Mouse (Mus musculus): ENCODE measurements around the gene Hk1. TPM values are rescaled to one million over a fixed set of nuclear protein-coding genes. Genes with fewer than 3 reads are reported as not detected.

The Hk1 gene
- polyA plus RNA-seq, 1 experiment, result 61.3 TPM

DNA sequence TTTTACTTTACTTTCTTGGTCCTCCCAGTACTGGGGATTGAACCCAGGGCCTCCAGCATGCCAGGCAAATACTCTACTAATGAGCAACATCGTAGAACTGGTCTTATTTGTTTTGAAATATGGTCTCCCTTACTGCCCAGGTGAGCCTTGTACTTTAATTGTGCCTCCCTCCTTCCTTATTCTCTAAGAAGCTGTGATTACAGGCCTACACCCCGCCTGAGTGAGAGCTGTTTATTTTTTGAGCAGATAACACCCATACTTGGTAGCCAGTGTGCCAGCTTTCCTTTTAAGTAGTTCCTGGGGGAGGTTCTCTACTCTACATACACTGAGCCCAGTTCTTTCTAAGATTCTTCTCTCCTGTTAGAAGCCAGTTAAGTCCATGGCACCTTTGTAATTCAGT is 115.4 kb downstream of the Hk1 start:
- Histone ChIP-seq H3K36me3 (ENCODE audit: control insufficient read depth, insufficient read depth, low read length, poor library complexity, severe bottlenecking) (no peaks in the 10 kb centered on the region), H3K27me3 (ENCODE audit: control insufficient read depth, insufficient read depth, low read length, poor library complexity, severe bottlenecking) (no peaks in the 10 kb centered on the region), H3K9me3 (replicated peaks; ENCODE audit: control insufficient read depth, insufficient read depth, low read length, poor library complexity, severe bottlenecking) (no peaks in the 10 kb centered on the region), H3K27ac (ENCODE audit: insufficient read depth, low read length) (no peak overlapping the region), H3K4me1 (ENCODE audit: control insufficient read depth, insufficient read depth, low read length) (no peaks in the 10 kb centered on the region), H3K4me3 (ENCODE audit: low read depth, low read length) (no peak overlapping the region), H3K9ac (ENCODE audit: low read depth, poor library complexity, severe bottlenecking) (no peak overlapping the region)
- no peak for TF ChIP-seq EP300 (IDR thresholded peaks at IDR 0.05; ENCODE audit: insufficient read depth, low read depth, low read length)
- no peak for TF ChIP-seq CTCF (IDR thresholded peaks at IDR 0.05; ENCODE audit: low read depth, low read length)
- no peak for TF ChIP-seq POLR2A (IDR thresholded peaks at IDR 0.05; ENCODE audit: insufficient read depth, low read length)

DNA sequence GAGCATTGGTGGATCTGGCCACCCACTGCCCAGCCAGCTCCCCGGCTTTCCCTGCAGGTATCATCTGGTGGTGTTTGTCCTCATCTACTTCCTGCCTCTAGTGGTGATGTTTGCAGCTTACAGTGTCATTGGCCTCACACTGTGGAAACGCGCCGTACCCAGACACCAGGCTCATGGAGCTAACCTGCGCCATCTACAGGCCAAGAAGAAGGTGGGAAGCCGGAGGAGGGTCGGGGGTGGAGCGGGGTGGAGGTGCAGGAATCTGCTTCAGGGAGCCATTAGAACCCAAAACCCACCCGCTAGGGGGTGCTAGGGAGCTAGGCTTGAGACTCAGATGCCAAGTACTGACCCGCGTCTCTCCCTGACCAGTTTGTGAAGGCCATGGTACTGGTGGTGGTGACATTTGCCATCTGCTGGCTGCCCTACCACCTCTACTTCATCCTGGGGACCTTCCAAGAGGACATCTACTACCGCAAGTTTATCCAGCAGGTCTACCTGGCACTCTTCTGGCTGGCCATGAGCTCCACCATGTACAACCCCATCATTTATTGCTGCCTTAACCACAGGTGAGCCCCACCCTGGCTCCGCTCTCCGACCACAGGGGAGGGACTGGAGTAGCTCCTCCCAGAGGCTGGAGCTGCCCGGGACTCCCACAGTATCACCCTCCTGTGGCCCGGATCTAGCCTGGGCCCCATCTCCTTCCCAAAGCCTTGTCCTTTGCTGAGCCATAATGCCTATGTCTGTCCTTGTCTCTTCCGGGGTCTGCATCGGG is 118.4 kb downstream of the Hk1 start:
- TF ChIP-seq POLR2A (IDR thresholded peaks at IDR 0.05; ENCODE audit: insufficient read depth, low read length) (no peak), EP300 (IDR thresholded peaks at IDR 0.05; ENCODE audit: insufficient read depth, low read depth, low read length) (peak; percentile 45; the same call in 1 of the 2 replicates), CTCF (IDR thresholded peaks at IDR 0.05; ENCODE audit: low read depth, low read length) (peak; percentile 90)
- Histone ChIP-seq H3K27me3 (ENCODE audit: control insufficient read depth, insufficient read depth, low read length, poor library complexity, severe bottlenecking) (no peaks in the 10 kb centered on the region), H3K36me3 (ENCODE audit: control insufficient read depth, insufficient read depth, low read length, poor library complexity, severe bottlenecking) (no peaks in the 10 kb centered on the region), H3K9ac (ENCODE audit: low read depth, poor library complexity, severe bottlenecking) (no peak overlapping the region), H3K9me3 (replicated peaks; ENCODE audit: control insufficient read depth, insufficient read depth, low read length, poor library complexity, severe bottlenecking) (no peaks in the 10 kb centered on the region), H3K4me3 (ENCODE audit: low read depth, low read length) (peak overlapping the region; percentile 24), H3K4me1 (ENCODE audit: control insufficient read depth, insufficient read depth, low read length) (no peaks in the 10 kb centered on the region), H3K27ac (ENCODE audit: insufficient read depth, low read length) (no peak overlapping the region)

DNA sequence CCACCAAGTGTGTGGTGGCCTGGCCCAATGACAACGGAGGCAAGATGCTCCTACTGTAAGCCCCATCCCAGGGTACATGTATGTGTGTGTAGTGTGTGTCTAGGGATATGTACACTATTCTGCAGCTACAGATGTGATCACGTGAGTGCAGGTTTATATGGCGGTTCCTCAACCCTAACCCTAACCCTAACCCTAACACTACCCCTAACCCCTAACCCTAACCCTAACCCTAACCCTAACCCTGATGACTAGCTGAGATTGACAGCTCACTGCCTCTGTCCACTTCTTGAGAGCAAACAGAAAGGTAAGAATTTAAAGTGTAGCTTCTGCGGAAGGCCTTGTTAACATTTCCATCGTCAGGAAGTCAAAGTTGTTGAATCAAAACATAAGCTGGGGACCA is 121.4 kb downstream of the Hk1 start:
- no peak overlapping the region for H3K4me3 ChIP-seq (ENCODE audit: low read depth, low read length)
- no peak for TF ChIP-seq POLR2A (IDR thresholded peaks at IDR 0.05; ENCODE audit: insufficient read depth, low read length)
- TF ChIP-seq EP300 (IDR thresholded peaks at IDR 0.05; ENCODE audit: insufficient read depth, low read depth, low read length), result no peak
- no peak for TF ChIP-seq CTCF (IDR thresholded peaks at IDR 0.05; ENCODE audit: low read depth, low read length)
- H3K36me3 ChIP-seq (ENCODE audit: control insufficient read depth, insufficient read depth, low read length, poor library complexity, severe bottlenecking), result no peaks in the 10 kb centered on the region
- H3K9ac ChIP-seq (ENCODE audit: low read depth, poor library complexity, severe bottlenecking), result no peak overlapping the region
- H3K27ac ChIP-seq (ENCODE audit: insufficient read depth, low read length), result no peak overlapping the region
- no peaks in the 10 kb centered on the region for H3K27me3 ChIP-seq (ENCODE audit: control insufficient read depth, insufficient read depth, low read length, poor library complexity, severe bottlenecking)
- H3K9me3 ChIP-seq (replicated peaks; ENCODE audit: control insufficient read depth, insufficient read depth, low read length, poor library complexity, severe bottlenecking), result no peaks in the 10 kb centered on the region
- no peaks in the 10 kb centered on the region for H3K4me1 ChIP-seq (ENCODE audit: control insufficient read depth, insufficient read depth, low read length)

DNA sequence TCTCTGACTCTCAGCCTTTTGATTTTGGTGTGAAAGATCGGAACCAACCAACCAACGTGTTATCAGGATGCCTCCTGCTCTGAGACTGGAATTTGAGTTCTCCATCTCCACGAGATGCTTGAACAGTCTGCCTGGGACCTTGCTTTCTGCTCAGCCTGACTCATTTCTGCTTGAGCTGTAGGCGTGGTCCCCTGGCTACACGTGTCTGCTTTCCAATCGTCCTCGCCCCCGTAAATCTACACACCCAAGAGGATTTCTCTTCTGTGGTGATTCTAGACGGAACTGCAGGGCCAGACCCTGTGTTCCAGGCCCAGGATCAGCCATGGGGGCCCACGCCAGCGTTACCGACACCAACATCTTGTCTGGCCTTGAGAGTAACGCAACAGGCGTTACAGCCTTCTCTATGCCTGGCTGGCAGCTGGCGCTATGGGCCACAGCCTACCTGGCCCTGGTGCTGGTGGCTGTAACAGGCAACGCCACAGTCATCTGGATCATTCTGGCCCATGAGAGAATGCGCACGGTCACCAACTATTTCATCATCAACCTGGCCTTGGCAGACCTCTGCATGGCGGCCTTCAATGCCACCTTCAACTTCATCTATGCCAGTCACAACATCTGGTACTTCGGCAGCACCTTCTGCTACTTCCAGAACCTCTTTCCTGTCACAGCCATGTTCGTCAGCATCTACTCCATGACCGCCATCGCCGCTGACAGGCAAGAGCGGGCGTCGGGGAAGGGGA is 127.0 kb downstream of the Hk1 start:
- no peak overlapping the region for H3K4me3 ChIP-seq (ENCODE audit: low read depth, low read length)
- H3K4me1 ChIP-seq (ENCODE audit: control insufficient read depth, insufficient read depth, low read length), result no peaks in the 10 kb centered on the region
- no peak overlapping the region for H3K27ac ChIP-seq (ENCODE audit: insufficient read depth, low read length)
- no peaks in the 10 kb centered on the region for H3K27me3 ChIP-seq (ENCODE audit: control insufficient read depth, insufficient read depth, low read length, poor library complexity, severe bottlenecking)
- no peaks in the 10 kb centered on the region for H3K36me3 ChIP-seq (ENCODE audit: control insufficient read depth, insufficient read depth, low read length, poor library complexity, severe bottlenecking)
- TF ChIP-seq EP300 (IDR thresholded peaks at IDR 0.05; ENCODE audit: insufficient read depth, low read depth, low read length) (no peak), CTCF (IDR thresholded peaks at IDR 0.05; ENCODE audit: low read depth, low read length) (no peak), POLR2A (IDR thresholded peaks at IDR 0.05; ENCODE audit: insufficient read depth, low read length) (no peak)
- no peak overlapping the region for H3K9ac ChIP-seq (ENCODE audit: low read depth, poor library complexity, severe bottlenecking)
- H3K9me3 ChIP-seq (replicated peaks; ENCODE audit: control insufficient read depth, insufficient read depth, low read length, poor library complexity, severe bottlenecking), result no peaks in the 10 kb centered on the region

DNA sequence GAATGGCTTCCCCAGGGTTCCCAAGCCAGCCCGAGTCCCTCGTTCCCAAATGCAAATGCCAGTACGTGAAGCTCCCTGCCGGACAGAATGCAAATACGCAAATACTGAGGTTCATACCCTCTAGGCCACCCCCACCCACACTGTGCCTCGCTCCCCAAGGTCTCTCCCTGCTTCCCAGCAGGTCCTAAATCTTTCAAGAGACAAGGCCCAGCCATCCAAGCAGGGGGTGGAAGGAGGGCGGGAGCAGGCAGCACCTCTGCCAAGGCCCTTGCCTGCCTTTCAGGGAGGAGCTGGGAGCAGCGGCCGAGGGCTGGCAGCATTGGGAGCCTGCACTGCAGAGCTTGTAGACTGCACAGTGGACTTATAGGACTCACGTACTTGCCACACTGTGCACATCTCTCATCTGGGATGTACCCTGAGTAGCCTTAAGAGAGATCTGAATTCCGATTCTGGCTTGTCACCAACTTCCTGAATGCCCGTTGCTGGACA is 127.7 kb downstream of the Hk1 start, which contains the start of gene Tacr2:
Gene Tacr2 (plus strand): TSS at position 439 of the 489 bp plus-strand sequence.
- Histone ChIP-seq H3K27me3 (ENCODE audit: control insufficient read depth, insufficient read depth, low read length, poor library complexity, severe bottlenecking) (no peaks in the 10 kb centered on the region), H3K4me3 (ENCODE audit: low read depth, low read length) (no peak within 1 kb of the TSS), H3K27ac (ENCODE audit: insufficient read depth, low read length) (no peak within 1 kb of the TSS), H3K9ac (ENCODE audit: low read depth, poor library complexity, severe bottlenecking) (no peak within 1 kb of the TSS), H3K4me1 (ENCODE audit: control insufficient read depth, insufficient read depth, low read length) (no peaks in the 10 kb centered on the region), H3K9me3 (replicated peaks; ENCODE audit: control insufficient read depth, insufficient read depth, low read length, poor library complexity, severe bottlenecking) (no peaks in the 10 kb centered on the region), H3K36me3 (ENCODE audit: control insufficient read depth, insufficient read depth, low read length, poor library complexity, severe bottlenecking) (no peaks in the 10 kb centered on the region)
- TF ChIP-seq POLR2A (IDR thresholded peaks at IDR 0.05; ENCODE audit: insufficient read depth, low read length) (no peak), EP300 (IDR thresholded peaks at IDR 0.05; ENCODE audit: insufficient read depth, low read depth, low read length) (no peak), CTCF (IDR thresholded peaks at IDR 0.05; ENCODE audit: low read depth, low read length) (no peak)

Data from ES-Bruce4 (cell line).